Mouse (Mus musculus) cerebellum, postnatal 25 days (tissue): ENCODE measurements around the gene Cldn11.
A peak's percentile ranks its signal among the peaks of the same experiment; 100 is the strongest.

Experiments used
- DNase-seq, 2 experiments: peaks; one replicate each; pipeline ENCODE4 v3.0.0; 2021; ENCODE audit warnings: mixed read lengths in 2 of 2

Gene Cldn11

DNA sequence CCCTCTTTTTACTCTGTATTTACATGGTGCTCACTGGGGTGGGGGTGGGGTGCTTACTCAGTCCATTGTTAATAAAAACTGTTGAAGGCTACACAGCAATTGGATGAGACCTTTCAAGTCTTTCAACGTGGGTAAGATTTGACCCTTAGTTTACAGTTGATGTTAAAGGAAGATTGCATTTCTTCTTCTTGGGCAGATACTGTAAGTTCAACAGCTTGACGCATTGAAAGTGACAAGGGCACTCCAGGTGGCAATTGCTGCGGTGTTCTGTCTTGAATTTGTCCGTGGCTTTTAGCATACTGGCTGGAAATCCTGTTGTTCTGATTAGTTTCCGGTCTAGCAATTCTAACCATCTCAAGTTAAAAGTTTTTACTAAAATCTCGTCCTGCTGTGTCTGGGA is 11.6 kb downstream of the Cldn11 start:
- DNase-seq, result no peak

DNA sequence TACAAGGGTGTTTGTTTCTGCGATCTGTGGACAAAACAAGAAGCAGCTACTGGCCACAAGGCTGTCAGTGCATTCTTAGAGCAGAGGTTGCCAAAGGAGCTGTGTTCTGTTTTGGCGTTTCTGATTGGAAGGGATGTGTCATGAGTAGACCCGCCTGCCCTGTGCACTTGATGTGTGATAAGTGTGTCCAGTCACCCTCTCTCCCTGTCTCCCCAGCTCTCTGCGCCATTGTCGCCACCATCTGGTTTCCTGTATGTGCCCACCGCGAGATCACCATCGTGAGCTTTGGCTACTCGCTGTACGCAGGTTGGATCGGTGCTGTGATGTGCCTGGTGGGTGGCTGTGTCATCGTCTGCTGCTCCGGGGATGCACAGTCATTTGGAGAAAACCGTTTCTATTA is 13.1 kb downstream of the Cldn11 start:
- no peak for DNase-seq

DNA sequence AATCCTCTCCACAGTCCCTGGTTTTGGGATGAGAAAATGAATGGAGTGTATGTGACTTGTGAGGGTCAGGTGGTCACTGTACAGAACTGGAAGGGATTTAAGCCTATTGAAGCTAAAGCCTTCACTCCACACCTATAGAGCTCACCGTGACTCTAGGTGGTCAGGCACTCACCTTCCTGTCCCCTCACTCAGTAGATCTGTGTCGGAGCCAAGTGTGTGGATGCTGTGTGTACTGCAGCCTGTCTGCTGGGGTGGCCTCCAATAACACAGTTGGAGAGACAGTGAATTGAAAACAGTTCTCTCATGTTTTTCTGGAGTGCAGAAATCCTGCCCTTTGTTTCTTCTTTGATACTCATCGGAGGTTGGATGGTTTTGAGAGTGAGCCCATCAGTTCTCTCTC is 16.1 kb downstream of the Cldn11 start:
- no peak for DNase-seq

DNA sequence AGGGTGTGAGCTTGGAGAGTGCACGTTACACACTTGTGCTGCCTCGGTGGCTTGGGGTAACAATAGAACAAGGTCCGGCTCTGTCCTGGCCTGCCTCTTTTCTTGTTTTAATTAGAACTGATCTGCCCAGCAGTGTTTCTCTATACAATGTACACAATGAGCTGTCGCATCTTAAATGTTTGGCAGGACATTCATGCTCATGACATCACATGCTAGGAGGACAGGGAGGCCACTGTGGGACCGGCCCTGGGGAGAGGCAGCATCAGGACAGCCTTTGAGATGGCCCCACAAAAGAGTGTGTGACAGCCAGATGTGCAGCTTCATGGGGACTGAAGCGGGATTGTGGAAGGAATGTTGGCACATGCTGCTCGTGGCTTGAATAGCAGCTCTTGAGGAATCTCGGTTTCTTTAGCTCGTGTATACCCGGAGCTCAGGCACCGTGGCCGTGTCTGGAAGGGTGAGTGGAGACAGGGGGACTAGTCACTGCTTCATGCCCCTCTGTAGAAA is 16.7 kb downstream of the Cldn11 start:
- DNase-seq, result no peak

DNA sequence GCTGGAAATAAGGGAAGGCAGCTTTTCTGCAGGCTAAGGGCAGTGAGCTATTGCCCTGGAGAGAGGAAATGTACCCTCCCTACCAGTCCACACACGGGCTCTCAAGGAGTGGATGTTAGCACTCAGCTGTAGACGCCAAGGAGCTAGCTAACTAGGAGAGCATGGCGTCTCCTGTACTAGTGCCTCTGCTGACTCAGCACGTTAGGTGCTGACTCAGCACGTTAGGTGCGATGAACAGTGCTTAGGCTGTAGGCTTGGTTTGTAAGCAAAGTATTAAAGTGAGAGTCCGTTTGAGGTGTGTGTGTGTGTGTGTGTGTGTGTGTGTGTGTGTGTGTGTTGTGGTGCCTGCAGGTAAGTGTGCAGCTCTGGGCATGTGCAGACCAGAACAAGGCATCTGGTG is 40.6 kb downstream of the Cldn11 start:
- no peak for DNase-seq

DNA sequence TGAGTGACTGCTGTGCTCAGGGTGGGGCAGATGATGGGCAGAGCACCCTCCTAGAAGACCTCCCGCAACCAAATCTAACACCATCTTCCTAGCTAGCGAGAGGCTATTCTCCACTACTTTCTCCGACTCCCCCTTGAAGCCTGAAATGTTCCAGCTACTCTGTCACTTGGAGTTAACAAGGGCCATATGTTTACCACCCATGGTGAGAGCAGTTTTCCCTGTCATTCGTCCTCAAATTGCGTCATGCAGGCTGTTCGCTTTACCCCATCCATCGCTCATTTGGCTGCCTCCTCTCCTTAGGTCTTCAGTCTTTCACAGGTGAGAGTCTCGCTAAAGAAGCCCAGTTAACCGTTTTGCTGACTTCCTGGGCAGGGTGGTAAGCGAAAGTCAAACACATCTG is 41.7 kb downstream of the Cldn11 start:
- no peak for DNase-seq

DNA sequence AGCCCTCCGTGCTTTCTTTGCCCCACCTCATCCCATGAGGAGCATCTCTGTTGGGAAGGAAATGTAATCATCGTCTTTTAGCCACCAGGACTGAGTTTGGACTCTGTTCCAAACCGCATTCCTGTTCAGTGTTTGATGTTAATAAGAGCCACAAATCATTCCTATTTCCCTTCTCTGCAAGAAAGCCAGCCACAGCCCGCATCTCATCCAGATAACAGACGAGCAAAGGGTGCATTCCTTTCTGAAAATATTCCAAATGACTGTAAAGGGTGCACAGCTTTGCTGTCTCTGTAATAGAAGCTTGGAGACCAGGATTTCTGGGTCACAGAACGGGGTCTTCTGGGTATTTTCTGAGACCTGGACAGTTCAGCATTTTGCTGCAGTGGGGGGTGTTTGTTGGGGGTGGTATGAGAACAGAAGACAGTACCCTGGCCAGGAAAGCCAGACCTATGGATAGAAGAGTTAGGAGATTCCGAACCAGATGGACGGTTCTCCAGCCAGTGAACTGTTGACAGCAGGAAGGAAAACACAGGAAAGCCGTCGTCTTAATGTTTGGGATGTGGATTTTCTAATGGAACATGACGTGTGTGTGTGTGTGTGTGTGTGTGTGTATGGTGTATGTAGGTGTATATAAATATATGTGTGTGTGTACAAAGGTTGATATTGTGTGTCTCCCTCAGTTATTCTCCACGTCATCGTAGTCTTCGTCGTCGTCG is 49.6 kb downstream of the Cldn11 start:
- no peak for DNase-seq

DNA sequence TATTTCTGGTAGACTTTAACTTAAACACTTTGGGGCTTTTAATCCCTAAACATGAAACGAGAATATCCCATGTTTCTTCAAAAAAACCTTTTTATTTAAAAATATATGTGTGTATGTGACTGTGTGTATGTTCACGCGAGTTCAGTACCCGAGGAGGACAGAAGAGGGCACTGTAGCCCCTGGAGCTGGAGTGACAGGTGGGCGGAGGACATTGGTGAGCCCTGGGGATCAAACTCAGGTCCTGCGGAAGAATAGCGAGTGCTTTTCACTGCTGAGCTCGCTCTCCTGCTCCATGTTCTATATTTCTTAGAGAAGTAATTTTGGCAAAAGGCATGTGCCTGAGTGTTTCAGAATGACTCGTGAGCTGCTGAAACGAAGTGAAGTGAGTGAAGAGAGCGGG is 54.2 kb downstream of the Cldn11 start:
- DNase-seq, result no peak

DNA sequence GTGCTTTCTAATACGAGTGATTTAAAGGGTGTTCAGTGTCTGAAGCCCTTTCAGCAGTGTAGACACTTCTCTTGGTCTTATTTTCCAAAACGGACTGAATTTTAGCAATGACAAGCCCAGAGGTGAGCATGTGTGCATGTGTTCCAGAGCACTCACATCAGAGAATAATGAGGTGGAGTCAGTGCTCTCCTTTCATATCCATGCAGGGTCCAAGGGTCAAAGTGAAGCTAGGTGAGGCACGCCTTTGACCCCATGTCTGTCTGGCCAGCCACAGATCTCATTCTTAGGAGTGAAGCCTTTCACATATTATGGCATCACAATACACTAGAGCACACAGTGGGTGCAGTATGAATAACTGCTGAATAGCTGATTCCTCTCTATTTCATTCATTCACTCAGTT is 55.4 kb downstream of the Cldn11 start:
- DNase-seq, result no peak

DNA sequence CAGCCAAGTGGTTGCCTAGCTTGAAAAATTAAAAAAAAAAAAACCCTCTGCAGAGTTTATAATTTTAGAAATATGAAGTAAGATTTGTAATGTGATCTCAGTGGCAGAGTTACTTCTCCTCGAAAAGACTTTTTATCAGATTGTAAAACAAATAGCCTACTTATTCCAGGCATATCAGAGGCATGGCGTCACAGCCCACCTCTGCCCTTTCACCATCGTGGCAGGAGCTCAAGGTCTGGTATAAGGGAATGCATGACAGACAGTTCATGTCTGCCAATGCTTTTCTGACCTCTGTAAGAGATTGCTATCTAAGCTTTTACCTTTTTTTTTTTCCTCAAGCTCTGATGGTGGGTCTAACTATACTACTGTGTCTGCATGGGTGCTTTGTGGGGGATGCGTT is 58.3 kb downstream of the Cldn11 start:
- no peak for DNase-seq

DNA sequence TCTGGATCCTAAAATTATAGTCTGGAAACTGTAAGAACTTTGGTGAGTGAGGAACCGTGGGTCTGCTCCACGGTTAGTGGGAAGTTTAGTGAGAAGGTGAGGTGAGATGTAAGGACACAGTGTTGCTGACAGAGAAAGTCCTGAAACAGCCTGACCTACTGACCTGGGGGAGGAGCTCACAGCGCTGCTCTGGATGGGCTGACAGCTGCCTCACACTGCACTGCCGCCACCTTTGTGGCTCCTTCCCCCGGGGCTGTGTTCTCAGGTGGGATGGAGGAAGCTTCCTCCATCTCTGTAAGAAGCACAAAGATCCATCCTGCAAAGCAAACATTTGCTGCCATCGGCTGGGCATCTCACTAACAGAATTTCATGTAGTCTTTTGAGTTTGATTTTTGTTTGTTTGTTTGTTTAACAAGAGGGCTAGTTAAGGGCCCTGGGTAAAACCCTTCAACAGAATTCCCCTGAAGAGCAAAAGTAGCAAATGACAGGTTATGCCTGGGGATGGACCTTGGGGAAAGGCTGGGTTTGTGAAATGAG is 58.8 kb downstream of the Cldn11 start:
- DNase-seq, result no peak

DNA sequence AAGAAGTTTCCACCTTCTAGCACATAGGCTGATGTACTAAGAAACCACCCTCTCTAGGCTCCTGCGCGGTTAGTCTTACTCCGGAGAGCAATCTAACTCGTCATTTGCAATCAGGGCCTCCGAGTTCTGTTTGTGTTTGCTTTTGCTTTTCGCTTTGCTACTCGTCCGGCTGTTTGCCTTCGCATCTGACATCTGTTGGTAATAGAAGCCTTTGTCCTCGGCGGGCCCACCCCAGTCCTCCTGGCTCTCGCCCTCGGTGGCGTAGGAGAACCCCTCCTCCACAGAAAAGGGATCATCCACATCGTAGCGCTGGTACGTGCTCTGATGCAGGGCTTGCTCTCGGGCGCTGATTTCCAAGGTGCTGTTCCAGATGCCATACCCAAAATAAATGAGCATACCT is 59.3 kb downstream of the Cldn11 start:
- no peak for DNase-seq

DNA sequence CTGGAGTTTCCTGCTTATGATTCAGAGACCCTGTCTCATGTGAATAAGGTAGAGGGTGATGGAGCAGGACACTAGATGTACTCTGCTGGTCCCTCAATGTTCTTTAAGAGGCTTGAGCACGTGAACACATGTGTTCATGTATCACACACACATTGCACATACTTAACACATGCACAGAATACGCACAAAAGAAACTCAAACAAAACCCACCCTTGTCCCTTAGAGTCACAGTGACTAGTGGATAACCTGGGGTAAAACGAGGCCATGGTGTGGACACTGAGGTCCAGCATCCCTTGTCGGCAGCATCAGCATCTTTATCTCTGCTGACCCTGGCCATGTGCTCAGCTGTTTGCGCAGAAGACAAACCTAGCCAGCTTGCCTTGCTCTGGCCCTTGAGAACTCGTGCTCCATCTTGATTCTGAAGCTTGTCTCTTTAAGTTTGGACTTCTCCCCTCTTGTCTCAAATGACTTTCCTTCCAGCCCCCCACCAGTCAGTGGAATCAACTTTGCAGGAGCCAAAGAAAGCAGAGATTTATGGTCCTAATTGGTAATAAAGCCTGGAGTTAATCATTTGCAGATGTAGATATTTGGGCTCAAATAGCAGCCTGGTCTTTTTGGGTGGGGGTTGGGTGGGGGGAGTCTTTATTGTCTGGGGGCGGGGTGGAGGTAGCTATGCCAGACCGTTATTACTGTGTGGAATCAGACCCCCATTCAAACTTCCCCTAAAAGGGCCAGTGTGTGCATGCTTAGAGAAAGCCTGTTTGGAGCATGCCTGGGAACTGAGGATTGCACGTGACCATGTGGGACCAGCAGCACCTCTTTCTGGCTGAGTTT is 62.7 kb downstream of the Cldn11 start:
- DNase-seq, result no peak

DNA sequence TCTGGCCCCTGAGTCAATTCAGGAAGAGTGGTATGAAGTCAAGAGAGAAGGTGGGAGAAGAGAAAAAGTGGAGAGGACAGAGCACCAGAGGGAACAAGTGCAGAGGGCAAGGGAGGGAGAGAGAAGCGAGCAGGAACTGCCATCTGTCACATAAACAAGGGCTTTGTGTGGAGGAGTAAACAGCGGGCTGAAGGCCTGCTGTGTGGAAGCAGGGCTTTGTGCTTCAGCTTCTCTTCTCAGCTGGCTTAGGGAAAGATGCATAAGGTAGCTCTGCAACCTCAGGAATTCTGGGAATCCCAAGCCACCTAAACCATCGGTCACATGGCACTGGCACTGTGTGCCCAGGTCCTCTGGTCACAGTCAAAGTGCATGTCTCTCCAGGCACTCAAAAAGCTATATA is 64.1 kb downstream of the Cldn11 start:
- DNase-seq, result peak; percentile 73
